Mouse (Mus musculus) CD4-positive, CD25-positive, alpha-beta regulatory T cell, adult 9 weeks (primary cell): ENCODE data around the gene Phf11c. TPM values are rescaled to one million over a fixed set of nuclear protein-coding genes. Genes with fewer than 3 reads are reported as not detected.

Experiments
- polyA plus RNA-seq: library from polyadenylated mRNA; unstranded; fragments of 100-300 nt; shearing (Covaris generic); gene quantifications from one replicate; pipeline ENCODE4 v1.2.1, GENCODE M21; 2017

Gene Phf11c
- 27.4 TPM for polyA plus RNA-seq

DNA sequence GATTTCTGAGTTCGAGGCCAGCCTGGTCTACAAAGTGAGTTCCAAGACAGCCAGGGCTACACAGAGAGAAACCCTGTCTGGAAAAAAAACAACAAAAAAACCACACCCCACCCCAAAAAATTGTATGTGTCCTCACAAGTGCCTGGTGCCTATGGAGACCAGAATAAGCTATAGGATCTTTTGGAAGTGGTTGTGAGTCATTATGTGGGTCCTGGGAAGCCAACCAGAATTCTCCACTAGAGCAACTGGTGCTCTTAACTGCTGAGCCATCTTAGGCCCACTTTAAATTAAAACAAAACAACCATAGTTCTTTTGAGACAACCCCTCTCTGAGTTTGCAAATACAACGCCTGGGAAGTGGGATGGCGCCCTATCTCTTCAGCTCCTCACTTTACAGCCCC is at the start of gene Phf11c:
TSS of gene Phf11c (minus strand) at position 101 of the 400 bp plus-strand sequence.

DNA sequence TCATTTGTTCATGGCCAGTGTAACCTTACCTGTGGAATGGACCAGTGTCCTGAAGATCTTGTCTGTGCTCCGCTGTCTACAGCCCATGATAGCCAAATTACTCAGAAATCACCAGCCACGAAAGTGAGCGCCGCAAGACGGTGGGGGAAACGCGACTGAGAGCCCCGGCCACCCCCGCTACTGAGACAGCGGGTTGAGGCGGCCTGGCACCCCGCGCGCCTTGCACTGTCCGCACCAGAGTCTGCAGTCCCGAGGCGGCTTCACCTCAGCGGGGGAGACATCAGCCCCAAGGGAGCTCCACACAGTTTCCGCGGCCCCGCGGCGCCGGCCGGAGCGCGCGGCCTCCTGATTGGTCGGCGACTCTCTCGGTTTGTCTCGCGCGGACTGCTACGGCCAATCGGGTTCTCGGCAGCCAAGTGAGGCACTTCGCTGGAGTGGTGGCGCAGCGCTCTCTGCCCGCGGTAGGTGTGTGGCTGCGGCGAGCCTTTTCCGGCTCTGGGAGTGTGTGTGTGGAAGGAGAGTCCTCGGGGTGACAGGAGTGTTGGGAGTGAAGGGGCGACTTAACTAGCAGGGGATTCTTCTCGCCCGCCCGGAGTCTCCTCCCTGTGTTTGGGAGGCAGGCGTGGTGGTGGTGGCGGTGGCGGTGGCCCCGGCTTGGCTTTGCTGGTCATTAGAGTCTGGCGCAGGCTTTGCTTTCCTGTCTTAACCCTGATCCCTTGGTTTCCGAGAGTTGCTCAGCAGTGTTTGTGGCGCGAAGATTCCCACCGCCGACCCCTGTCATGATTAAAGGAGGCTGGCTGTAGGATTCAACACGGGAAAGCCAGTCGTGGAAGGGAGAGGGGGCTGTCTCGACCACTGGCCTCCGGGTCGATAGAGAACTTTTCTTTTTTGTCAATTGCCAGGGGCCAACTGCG is 45.6 kb upstream of the Phf11c start, which contains the start of the genes Setdb2 and Cab39l:
TSS of gene Setdb2 (minus strand) at position 327 of the 914 bp plus-strand sequence.
TSS of gene Cab39l (plus strand) at position 415 of the 914 bp plus-strand sequence.

DNA sequence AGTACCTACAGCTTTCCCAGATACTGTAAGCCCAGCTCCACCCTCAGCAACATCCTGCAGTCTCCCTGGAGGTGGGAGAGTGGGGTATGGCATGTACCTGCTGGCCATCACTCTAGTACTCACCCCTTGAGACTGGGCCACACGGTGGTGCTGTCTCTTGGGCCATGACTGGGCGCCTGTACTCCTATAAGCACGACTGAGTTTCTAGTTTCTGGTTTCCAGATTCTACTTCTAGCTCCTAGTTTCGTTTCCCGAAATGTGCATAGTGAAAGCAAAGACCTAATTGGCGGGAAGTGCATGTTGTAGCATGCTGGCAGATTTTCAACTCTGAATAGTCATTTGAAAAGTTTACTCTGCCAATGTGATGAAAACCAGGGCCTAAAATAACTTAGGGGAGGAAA is 29.9 kb downstream of the Phf11c start, which contains the start of gene Phf11d:
TSS of gene Phf11d (minus strand) at position 227 of the 401 bp plus-strand sequence.

DNA sequence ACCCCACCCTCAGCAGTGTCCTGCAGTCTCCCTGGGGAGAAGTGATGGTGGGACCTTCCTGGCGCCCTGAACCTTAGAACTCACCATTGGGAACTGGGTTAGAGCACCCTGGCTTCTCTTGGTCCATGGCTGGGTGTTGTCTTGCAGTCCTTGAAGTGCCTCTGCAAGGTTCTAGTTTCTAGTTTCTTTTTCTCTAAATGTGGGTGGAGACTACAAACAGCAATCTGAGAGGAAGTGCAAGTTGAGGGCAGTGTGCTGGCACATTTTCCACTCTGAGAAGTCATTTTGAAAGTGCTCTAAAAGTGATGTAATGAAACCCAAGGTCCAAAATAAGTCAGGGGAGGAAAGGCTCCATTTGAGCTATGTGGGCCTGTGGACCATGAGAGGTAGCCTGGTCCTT is 54.0 kb downstream of the Phf11c start, which contains the start of gene Phf11b:
TSS of gene Phf11b (minus strand) at position 163 of the 400 bp plus-strand sequence.

Other genes starting within 250 kb of the Phf11c start
- gene Gm5142, start 216.6 kb downstream of the Phf11c start, polyA plus RNA-seq: not detected
- gene Rcbtb1, start 194.2 kb downstream of the Phf11c start, polyA plus RNA-seq: 26.6 TPM
- gene Gm6904, start 135.2 kb downstream of the Phf11c start, polyA plus RNA-seq: 9.4 TPM
- 46.1 TPM for gene Phf11a, start 97.9 kb downstream of the Phf11c start, polyA plus RNA-seq
- gene Phf11b, start 54.0 kb downstream of the Phf11c start, polyA plus RNA-seq: 201 TPM
- gene Phf11d, start 29.9 kb downstream of the Phf11c start, polyA plus RNA-seq: 17.4 TPM
- 25.8 TPM for gene Setdb2, start 45.5 kb upstream of the Phf11c start, polyA plus RNA-seq
- gene Cab39l, start 45.6 kb upstream of the Phf11c start, polyA plus RNA-seq: 74.8 TPM
- 42.9 TPM for gene Cdadc1, start 202.6 kb upstream of the Phf11c start, polyA plus RNA-seq
- gene Shisa2, start 229.9 kb upstream of the Phf11c start, polyA plus RNA-seq: not detected